Mouse (Mus musculus): ENCODE data around the gene Olfr887.

Gene Olfr887

GRCm38 (mm10) chr9:38083772-38084171 lies at the start of gene Olfr887:
Olfr887 (plus strand) TSS chr9:38084072.
- no peak for DNase-seq (ENCODE audit: inconsistent age in 2 of 2, low spot score in 1 of 2)

- no peak for DNase-seq (ENCODE audit: inconsistent age in 2 of 2, low spot score in 1 of 2)
Observed at GRCm38 (mm10) chr9:38046255-38046654, 37.6 kb upstream of the Olfr887 start, which contains the start of gene Olfr884. Olfr884 (plus strand) TSS chr9:38046555.

- DNase-seq (ENCODE audit: inconsistent age in 2 of 2, low spot score in 1 of 2): no peak
Observed at GRCm38 (mm10) chr9:38061022-38061421, 22.9 kb upstream of the Olfr887 start, which contains the start of gene Olfr885. Olfr885 (plus strand) TSS chr9:38061322.

DNA sequence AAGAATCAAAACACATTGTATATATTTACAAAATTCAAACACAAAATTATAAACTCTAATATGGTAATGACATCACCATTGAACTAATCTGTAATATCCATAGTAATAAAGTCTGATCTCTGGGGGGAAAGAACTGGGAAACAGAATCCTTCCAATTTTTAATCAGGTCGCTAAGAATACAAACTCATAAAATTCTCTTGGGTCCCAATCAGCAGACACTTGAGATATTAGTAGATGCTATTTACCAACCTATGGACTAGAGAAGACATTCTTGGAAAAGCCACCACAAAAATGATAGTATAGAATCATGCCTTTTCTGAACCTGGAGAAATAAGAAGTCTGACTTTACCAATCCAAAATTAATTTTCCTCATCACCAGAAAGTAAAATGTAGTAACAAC lies 24.0 kb downstream of the Olfr887 start, which contains the start of gene Olfr888:
TSS of gene Olfr888 (plus strand) at position 301 of the 400 bp plus-strand sequence.
- no peak for DNase-seq (ENCODE audit: inconsistent age in 2 of 2, low spot score in 1 of 2)

GRCm38 (mm10) chr9:38114898-38115297 lies 31.0 kb downstream of the Olfr887 start, which contains the start of gene Olfr889:
Olfr889 (plus strand) TSS chr9:38115198.
- DNase-seq (ENCODE audit: inconsistent age in 2 of 2, low spot score in 1 of 2): no peak

Data from adrenal gland, adult (tissue).